Mouse (Mus musculus) E14TG2a.4 (cell line): Measurements from ENCODE around the gene Rab3c.

Source experiments
- H3K27me3 ChIP-seq: 2 replicates; pipeline ENCODE4 v1.6.1; 2014; ENCODE audit warnings: low read length, control low read depth; ENCODE audit not compliant: insufficient read depth
- H3K36me3 ChIP-seq: 2 replicates; pipeline ENCODE4 v1.6.1; 2014; ENCODE audit warnings: low read length, control low read depth; ENCODE audit not compliant: insufficient read depth
- H3K4me1 ChIP-seq: replicated peaks from 2 replicates; pipeline ENCODE4 v1.6.1; 2014; ENCODE audit warnings: low read depth, low read length, control low read depth
- H3K4me3 ChIP-seq: replicated peaks from 2 replicates; pipeline ENCODE4 v1.5.1; 2014; ENCODE audit warnings: mild to moderate bottlenecking, low read length
- H3K9me3 ChIP-seq: 2 replicates; pipeline ENCODE4 v1.6.1; 2014; ENCODE audit warnings: low read length, control low read depth
- CTCF ChIP-seq: conservative IDR thresholded peaks from 2 replicates; pipeline ENCODE4 v1.5.1; 2014; ENCODE audit warnings: low read length
- NANOG ChIP-seq: IDR thresholded peaks from 2 replicates; pipeline ENCODE4 v1.6.1; 2014; ENCODE audit warnings: borderline replicate concordance, low read length, mixed read lengths
- POU5F1 ChIP-seq: IDR thresholded peaks from 2 replicates; pipeline ENCODE4 v1.6.1; 2014; ENCODE audit warnings: low read length, borderline replicate concordance

The Rab3c gene

DNA sequence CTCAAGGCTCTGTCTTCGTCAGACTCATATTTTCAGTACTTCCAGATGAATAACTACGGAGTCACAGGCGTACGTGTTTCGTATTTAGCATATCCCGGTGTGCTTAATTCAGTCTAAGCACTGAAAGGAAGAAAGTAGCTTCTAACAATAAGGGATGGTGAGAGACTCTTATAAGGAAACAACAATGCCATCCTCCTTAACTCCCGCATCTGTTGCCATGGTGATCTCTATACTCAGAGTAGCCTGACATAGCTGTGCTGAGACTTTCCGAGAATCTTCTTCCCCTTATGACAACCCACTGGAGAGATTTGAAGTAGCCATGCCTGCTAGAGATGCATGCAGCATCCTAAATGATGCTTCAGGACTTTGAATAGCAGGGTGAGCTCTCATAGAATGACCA is 272.3 kb downstream of the Rab3c start:
- Histone ChIP-seq H3K36me3 (no peaks in the 10 kb centered on the region), H3K4me3 (no peak overlapping the region), H3K9me3 (no peaks in the 10 kb centered on the region), H3K27me3 (peaks cover 41% of the 10 kb centered on the region), H3K4me1 (peaks cover 9% of the 10 kb centered on the region)
- TF ChIP-seq CTCF (no peak), POU5F1 (no peak), NANOG (no peak)

DNA sequence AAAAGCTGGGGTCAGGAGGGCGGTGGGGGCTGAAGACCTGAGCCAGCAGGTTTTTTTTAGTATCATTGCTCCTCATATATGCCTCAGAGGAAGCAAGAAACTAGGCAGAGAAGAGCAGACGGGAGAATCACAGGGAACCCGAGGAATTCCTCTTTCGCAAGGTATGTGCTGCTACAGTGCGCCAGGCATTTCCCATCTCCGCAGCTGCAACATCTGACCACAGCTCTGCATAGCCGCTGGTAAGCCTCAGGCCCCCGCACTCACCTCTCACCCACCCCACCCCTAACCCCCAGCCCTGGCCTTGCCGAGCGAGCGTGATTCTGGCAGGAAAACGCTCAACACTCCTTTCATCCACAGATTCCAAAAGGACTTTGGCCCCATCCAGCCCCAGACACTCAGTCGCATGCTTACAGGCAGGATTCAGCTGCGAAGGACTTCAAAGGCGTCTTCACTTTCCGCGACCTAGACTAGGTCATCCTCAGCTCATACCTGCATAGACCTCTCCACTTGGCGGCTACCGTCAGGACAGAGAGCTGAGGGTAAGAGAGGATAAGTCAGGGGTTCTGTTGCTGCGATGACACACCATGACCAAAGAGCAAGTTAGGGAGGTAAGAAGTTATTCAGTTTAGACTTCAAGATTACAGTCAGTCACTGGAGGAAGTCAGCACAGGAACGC is 274.6 kb downstream of the Rab3c start:
- Histone ChIP-seq H3K4me3 (peak overlapping the region; percentile 67), H3K27me3 (peaks cover 48% of the 10 kb centered on the region), H3K36me3 (no peaks in the 10 kb centered on the region), H3K9me3 (no peaks in the 10 kb centered on the region), H3K4me1 (peaks cover 9% of the 10 kb centered on the region)
- TF ChIP-seq POU5F1, result no peak
- no peak for TF ChIP-seq CTCF
- no peak for TF ChIP-seq NANOG
